Mouse (Mus musculus) left cerebral cortex, postnatal 10 days (tissue): ENCODE measurements at regions not wholly inside any gene's neighbourhood (a gene's known extent, or its start where the extent isn't known, plus 50 kb on each side); places are given as distances from the start of the nearest gene placed in this dataset.
A peak's percentile ranks its signal among the peaks of the same experiment; 100 is the strongest.

Source experiments
- DNase-seq, 2 experiments: peaks; one replicate each; pipeline ENCODE4 v3.0.0; 2021 to 2022; ENCODE audit warnings: low spot score in 2 of 2, mixed read lengths in 1 of 2; ENCODE audit errors: extremely low spot score in 1 of 2
- intact Hi-C: fragments of 180-260 bp; cut with DNase I; formaldehyde crosslinking; loops from one replicate; pipeline ENCODE4 v1.15.1; 2025

DNA sequence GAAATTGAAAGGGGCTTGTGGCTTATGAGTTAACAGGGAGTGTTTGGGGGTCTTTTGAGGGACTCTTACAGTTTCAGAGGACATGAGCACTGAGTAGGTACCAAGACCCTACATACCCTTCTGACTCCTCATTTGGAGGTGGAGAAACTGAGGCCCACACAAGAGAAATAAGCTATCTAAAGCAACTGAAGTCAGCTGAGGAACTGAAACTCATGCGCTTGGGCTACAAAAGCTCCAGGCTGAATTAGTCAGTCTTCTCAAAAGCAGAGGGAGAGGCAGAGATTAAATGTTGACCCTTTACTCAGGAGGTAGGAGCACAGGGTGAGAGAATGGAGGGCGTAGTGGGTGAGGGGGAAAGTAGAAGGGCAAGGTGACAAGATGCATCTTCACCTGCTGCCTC is 186.2 kb upstream of the Usp24 start:
- DNase-seq, result no peak
- intact Hi-C loops, result no loop called here

DNA sequence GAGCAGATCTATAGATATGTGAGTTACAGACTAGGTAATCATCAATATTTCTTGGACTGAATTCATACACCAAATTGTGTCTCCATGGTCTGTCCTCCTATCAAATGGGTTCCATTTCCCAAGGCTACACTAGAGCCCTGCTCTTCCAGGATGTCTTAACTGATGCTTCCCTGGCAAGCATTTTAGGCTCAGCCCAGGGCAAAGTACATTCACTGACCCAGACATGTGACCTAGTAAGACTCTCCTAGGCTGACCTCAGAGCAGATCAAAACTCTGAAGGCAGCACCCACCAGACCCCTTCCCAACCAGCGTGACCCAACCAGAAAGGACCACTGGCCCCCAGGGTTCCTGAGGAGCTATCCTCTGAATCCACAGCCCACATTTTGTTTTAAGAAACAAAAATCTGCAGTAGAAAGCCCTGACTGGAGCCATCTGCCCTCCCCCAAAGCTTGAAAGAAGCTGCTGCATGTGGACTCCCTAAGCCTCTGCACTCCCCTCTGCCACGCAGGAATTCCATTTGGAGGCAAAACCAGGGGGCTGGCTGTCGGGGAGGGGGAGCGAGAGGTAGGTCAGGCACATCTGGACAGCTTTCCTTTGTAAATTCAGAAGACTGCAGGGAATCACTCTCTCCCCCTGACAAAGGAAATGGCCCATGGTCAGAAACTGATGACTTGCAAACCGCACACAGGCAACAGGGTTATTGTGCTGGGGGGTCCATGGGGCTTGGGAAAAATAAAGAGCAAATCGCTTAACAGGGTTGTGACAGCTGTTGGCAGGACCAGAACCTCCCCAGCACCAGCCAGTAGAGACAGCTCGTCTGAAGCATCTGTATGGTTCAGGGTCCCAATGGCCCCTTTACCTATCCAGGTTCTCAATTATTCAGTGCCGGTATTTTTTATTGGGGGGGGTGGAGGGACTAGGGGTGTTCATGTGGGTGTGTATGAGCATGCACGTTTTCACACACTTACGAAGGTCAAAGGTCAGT is 182.0 kb upstream of the Usp24 start:
- intact Hi-C loops, result no loop called here
- DNase-seq, result no peak

DNA sequence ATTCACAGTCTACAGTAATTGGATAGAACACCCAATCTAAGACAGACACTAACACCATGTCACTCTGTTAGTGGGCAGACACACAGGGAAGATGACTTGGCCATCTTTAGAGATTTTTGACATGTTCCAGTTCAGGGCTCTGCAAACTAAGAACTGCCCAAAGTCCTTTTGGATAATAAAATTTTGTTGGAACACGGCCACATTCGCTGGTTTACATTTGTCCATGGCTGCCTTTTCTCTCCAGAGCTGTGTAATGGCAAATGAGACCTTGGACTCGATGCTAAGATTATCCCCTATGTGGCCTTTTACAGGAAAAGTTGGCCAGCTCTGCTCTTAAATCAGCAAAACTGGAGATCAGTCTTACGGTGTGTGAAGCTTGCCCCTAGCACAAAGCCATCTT is 173.3 kb upstream of the Usp24 start:
- no peak for DNase-seq
- intact Hi-C loops, result no loop called here

GRCm38 (mm10) chr4:106144351-106145116 is 171.5 kb upstream of the Usp24 start:
- no peak for DNase-seq
- intact Hi-C loops, result loop anchor here (5.0 kb wide), 1 partner anchor 987 kb away; the partner anchor contains the start of gene Plpp3

GRCm38 (mm10) chr4:106146919-106147460 is 169.0 kb upstream of the Usp24 start:
- no peak for DNase-seq
- intact Hi-C loops, result loop anchor here (5.0 kb wide), 1 partner anchor 990 kb away; the partner anchor contains the start of gene Plpp3

DNA sequence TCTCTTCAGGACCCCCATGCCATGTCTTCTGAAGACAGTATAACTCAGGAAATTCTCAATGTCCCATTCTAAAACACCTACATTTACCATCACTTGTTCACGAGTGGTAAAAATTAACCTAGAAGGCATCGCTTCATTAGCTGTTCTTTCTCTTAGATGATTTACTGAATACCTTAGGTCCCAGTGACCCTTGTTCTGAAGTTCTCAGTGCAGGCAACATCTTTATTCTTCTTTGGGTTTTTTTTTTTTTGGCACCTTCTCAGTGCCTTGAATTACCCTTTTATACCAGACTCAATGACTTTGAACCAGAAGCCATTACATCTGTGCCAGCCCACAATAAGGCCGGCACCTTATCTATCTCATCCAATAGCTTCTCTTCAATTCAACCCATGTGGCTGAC is 167.1 kb upstream of the Usp24 start:
- intact Hi-C loops, result loop anchor here (5.0 kb wide), 1 partner anchor 992 kb away; the partner anchor contains the start of gene Plpp3
- no peak for DNase-seq

DNA sequence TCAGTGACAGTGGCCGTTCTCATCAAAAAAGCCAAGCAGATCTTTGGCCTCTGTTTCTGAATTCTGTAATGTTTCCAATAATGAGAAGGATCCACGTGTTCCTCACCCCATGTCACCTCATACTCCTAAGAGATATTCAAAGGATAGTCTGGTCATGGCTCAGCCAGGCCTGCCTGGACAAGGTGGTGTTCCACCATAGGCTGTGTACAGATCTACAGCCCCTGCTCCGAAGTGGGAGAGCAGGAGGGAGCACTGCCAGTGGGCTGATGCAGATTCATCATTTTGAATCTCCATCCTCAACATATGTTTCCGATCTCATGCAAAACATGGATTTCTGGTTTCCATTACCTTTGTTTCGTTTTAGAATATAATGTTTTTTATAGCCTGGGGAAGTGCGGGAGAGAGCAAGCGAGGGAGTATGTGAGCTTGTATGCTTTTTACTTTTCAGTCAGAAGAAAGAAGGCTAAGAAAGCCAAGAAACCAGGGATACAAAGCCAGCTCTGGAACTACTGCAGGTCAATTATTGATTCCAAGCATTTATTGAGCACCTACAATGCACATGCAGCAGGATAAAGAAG is 166.5 kb upstream of the Usp24 start:
- intact Hi-C loops, result loop anchor here (5.0 kb wide), 1 partner anchor 992 kb away; the partner anchor contains the start of gene Plpp3
- DNase-seq, result no peak

DNA sequence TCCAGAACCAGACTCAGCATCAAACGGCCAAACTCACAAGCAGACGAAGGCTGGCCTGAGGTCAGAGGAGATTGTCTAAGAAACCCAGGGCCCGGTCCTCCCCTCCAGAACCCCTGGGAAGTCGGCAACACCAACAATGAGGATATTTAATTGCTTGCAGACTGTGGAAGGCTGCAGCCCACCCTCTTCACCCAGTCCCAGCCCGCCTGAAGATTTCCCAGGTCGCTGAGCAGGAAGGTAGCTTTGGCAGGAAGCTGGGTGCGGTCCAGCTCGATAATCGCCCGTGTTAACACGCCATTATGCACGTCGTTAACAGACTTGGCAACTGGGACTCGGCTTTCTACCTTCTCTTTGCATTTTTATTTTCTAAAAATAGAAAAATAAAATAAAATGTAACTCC is 165.2 kb upstream of the Usp24 start:
- DNase-seq, result no peak
- intact Hi-C loops, result no loop called here

DNA sequence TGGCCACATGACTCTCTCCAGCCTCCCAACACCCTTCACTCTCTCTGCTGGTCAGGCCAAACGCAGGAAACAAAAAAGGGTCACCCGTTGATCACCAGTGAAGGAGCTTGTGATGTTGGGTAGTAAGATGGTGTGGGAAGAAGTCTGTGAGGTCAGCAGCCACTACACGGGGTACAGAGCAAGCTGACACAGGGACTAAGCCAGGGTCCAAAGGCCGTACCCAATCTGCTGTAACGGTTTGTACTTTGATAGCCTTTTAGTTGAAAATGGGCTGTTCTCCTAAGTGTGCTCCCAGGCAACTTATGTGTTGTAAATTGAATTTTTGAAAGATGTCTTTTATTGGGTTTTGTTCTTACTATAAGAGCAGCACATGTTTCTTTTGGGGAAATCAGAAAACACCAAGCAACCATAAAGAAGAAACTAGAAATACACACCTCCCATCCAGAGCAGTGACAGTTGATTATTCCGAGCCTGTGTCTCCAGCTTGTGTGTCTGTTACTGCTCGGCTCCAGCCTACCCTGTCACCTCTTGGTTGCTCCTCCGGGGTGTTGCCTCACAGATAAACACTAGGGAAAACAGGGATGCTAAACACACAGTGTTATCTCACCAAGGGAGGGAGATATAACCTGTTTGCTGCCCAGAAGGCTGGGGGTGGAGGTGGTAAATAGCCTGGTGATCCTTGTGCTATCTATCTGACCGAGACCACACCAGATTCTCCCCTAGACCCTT is 158.4 kb upstream of the Usp24 start:
- intact Hi-C loops, result no loop called here
- DNase-seq, result no peak

GRCm38 (mm10) chr4:106161592-106161991 is 154.4 kb upstream of the Usp24 start:
- intact Hi-C loops, result no loop called here
- DNase-seq, result no peak

- no peak for DNase-seq
- intact Hi-C loops, result no loop called here
Measured at GRCm38 (mm10) chr4:106162551-106162950, 153.5 kb upstream of the Usp24 start.

DNA sequence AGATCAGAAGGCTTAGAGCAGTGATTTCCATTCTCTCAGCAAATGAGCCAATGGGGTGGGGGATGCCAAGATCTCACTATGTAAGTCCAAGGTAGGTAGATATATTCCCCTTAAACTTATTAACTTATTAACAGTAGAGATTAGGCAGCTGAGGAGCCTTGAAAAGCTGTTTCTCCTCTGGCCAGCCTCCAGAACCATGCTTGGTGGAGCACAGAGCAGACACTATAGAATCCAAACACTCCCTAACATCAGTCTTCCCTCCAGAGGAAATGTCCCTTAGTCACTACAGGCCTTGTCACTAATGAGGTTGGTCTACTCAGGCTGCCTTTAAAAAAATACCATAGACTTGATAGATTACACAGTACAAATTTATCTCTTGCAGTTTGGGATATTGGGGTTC is 152.8 kb upstream of the Usp24 start:
- intact Hi-C loops, result no loop called here
- DNase-seq, result no peak

DNA sequence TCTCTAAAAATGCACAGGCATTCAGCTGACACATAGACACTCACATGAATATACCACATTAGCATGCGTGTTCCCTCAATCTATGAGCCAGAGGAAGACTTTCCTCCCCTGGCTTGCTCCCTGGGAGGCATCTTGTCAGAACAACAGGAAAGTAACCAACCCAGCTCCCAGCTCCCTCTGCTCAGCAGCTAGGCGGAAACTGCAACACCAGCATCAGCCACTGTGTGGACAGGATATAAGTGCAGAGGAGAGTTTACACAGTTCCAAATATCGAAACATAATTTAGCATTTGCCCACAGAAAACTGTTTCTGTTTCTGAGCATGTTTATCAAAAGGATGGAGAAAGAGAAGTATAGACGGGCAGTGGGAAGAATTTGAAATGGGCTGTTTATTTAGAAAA is 148.3 kb upstream of the Usp24 start:
- intact Hi-C loops, result no loop called here
- peak in 1 of 2 experiments; percentile 36 for DNase-seq

GRCm38 (mm10) chr4:106168741-106169140 is 147.3 kb upstream of the Usp24 start:
- intact Hi-C loops, result no loop called here
- no peak for DNase-seq

DNA sequence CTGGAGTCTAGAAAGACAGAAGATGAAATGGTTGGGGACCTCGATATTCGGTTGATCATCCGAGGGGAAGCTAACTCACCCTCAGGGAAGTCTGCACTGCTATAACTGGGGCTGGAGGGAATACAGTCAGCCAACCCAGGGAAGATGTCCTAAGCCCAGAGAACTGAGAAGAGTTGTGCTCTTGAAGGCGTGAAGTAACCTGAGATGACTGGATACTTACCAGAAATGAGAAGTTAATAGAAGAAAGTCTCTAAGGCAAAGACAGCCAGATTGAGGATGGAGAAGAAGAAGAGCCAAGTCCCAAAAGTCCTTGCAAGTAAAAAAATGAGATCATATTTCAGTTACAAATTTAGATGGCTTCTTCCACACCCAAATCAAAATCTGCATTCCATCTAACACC is 146.5 kb upstream of the Usp24 start:
- intact Hi-C loops, result no loop called here
- no peak for DNase-seq

DNA sequence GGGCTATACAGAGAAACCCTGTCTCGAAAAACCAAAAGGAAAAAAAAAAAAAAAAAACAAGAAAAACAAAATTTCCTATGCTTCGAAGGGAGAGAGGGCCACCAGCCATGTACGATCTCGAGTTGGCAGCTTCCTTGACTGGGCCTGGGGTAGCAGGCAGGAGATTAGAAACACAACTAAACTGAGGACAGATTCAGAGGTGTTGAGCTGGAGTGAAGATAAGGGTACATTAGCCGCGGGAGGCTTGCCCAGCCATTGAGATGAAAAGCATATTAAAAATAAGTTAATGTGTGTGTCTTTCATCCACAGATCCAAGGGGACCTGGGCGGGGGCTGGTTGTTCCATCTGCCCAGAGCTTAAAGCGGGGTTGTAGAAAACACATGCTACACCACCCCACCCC is 145.3 kb upstream of the Usp24 start:
- intact Hi-C loops, result no loop called here
- no peak for DNase-seq

DNA sequence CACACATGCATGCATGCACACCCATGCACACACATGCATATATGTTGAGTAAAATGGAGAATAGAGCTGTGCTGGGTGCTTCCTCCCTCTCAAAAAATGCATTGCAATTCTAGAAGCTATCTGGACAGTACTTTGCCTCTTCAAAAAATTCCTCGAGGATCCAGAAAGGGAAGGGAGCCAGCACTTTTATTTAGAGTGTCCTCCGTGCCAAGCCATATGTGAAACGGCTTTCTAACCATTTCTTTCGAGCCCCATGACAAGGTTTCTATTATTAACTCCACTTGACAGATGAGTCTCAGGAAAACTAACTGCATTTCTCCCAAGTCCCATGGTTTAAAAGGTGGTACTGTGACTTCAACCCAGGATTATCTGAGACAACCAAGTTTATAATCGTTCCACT is 140.7 kb upstream of the Usp24 start:
- DNase-seq, result peak in 1 of 2 experiments; percentile 67
- intact Hi-C loops, result no loop called here

- intact Hi-C loops, result no loop called here
- no peak for DNase-seq
Measured at GRCm38 (mm10) chr4:106185745-106186501, 130.1 kb upstream of the Usp24 start.
